Mouse (Mus musculus) testis, adult 2 months (tissue): Measurements from ENCODE around the gene Ust. TPM values are rescaled to one million over a fixed set of nuclear protein-coding genes. Genes with fewer than 3 reads are reported as not detected.

Experiments
- H3K27ac ChIP-seq: fragments of 200-500 bp; 2 replicates; pipeline ENCODE4 v1.5.1; 2012; ENCODE audit warnings: low read depth, low read length; ENCODE audit not compliant: control insufficient read depth, insufficient read depth
- H3K27me3 ChIP-seq: fragments of 200-500 bp; 2 replicates; pipeline ENCODE4 v1.6.1; 2012; ENCODE audit warnings: mild to moderate bottlenecking, low read length, moderate library complexity; ENCODE audit not compliant: control insufficient read depth, insufficient read depth
- H3K36me3 ChIP-seq: fragments of 200-500 bp; 2 replicates; pipeline ENCODE4 v1.6.1; 2012; ENCODE audit warnings: mild to moderate bottlenecking, low read length; ENCODE audit not compliant: control insufficient read depth, insufficient read depth
- H3K4me1 ChIP-seq: fragments of 200-500 bp; 2 replicates; pipeline ENCODE4 v1.6.1; 2012; ENCODE audit warnings: low read length; ENCODE audit not compliant: control insufficient read depth, insufficient read depth
- H3K4me3 ChIP-seq: fragments of 200-500 bp; 2 replicates; pipeline ENCODE4 v1.5.1; 2012; ENCODE audit warnings: low read depth, mild to moderate bottlenecking, low read length, moderate library complexity, mixed read lengths; ENCODE audit not compliant: control insufficient read depth
- CTCF ChIP-seq: fragments of 200-500 bp; IDR thresholded peaks from 2 replicates; pipeline ENCODE4 v1.5.1; 2012; ENCODE audit warnings: low read depth, mild to moderate bottlenecking, inconsistent platforms, low read length, moderate library complexity; ENCODE audit not compliant: control insufficient read depth, insufficient read depth, insufficient replicate concordance
- POLR2A ChIP-seq: fragments of 200-500 bp; IDR thresholded peaks from 2 replicates; pipeline ENCODE4 v1.6.1; 2012; ENCODE audit warnings: low read depth, mild to moderate bottlenecking, inconsistent platforms, low read length, moderate library complexity; ENCODE audit not compliant: control insufficient read depth
- polyA plus RNA-seq: library from polyadenylated mRNA; depleted of rRNA; stranded (reverse); fragments of >200 nt; gene quantifications from 2 replicates; pipeline ENCODE4 v1.2.3, GENCODE M21; 2012

The Ust gene
- polyA plus RNA-seq, 1 experiment, result 1.1 TPM

DNA sequence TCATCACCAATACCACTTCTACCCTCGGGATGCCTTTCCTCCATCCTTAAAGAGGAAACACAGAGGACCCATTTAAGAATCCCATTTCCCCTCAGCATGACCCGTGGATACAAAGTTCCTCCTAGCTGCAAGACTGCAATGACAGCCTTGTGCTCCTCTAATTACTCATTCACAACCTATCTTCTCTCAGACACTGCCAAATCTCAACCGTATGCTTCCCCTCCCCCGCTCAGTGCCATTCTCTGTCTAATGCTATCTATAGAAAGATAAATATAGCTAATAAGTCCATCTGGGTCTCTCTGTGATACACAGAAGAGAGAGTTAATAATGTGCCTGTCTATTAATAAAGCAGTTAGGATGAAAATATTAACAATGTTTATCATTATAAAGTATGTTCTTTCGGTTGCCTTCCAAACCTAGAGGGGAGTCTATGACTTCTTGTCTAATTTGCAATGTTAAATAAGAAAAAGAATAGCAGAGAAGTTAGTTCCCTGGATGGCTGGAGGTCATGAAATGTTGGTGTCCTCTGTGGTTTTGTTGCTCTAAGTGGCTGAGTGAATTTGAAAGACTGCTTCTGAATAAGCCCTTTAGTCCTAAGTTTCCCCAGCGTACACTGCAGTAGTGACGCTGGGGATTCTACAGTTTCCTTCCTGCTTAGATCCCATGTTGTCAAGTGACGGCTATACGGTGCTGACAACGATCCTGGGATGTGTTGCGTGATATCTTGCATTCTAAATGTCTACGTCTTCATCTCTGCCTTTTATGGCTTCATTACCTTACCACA, 178.8 kb downstream of the Ust start:
- no peak overlapping the region for H3K4me3 ChIP-seq
- H3K4me1 ChIP-seq, result no peaks in the 10 kb centered on the region
- no peaks in the 10 kb centered on the region for H3K36me3 ChIP-seq
- TF ChIP-seq POLR2A, result no peak
- no peak for TF ChIP-seq CTCF
- H3K27me3 ChIP-seq, result no peaks in the 10 kb centered on the region
- no peak overlapping the region for H3K27ac ChIP-seq

DNA sequence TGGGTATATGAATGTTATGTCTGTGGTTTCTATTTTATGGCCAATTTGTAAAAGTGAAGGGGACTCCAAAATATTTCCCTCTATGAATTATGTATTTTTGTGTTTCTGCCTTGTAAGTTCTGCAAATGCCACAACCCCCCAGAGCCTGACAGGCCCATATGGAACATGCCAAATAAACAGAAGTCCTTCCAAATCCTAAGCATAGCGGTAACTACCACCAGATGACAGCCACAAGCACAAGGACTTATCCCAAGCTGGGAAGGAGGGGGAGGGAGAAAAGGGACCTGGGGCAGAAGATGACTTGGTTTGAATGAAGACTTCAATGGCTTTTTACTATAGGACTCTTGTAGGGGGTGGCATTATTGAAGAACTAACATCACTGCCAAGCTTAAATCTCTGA, 182.0 kb downstream of the Ust start:
- TF ChIP-seq CTCF (no peak), POLR2A (no peak)
- H3K4me3 ChIP-seq, result no peak overlapping the region
- no peaks in the 10 kb centered on the region for H3K27me3 ChIP-seq
- no peak overlapping the region for H3K27ac ChIP-seq
- H3K4me1 ChIP-seq, result no peaks in the 10 kb centered on the region
- no peaks in the 10 kb centered on the region for H3K36me3 ChIP-seq

DNA sequence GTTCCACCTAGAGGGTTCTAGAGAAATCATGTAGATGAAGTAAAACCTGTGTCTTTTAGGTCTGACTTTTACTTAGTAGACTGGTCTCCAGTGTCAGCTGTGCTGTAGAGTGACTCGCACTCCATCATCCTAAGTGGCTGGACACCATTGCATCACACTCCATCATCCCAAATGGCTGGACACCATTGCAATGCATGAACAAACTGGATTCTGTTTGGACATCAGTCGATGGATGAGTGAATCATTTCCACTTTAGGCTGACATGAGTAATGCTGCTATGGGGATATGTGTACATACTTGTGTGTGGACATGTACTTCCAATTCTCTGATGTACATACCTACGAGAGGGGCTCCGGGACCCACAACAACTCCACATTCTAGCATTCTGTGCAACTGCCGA, 187.7 kb downstream of the Ust start:
- H3K27ac ChIP-seq, result no peak overlapping the region
- H3K4me3 ChIP-seq, result no peak overlapping the region
- no peaks in the 10 kb centered on the region for H3K36me3 ChIP-seq
- H3K27me3 ChIP-seq, result no peaks in the 10 kb centered on the region
- H3K4me1 ChIP-seq, result no peaks in the 10 kb centered on the region
- TF ChIP-seq POLR2A, result no peak
- no peak for TF ChIP-seq CTCF

- H3K36me3 ChIP-seq, result no peaks in the 10 kb centered on the region
- TF ChIP-seq CTCF (no peak), POLR2A (no peak)
- H3K27ac ChIP-seq, result no peak overlapping the region
- no peaks in the 10 kb centered on the region for H3K27me3 ChIP-seq
- H3K4me1 ChIP-seq, result no peaks in the 10 kb centered on the region
- H3K4me3 ChIP-seq, result no peak overlapping the region
These were observed 188.6 kb downstream of the Ust start for GRCm38 (mm10) chr10:8330006-8330405.

GRCm38 (mm10) chr10:8323304-8323765, 195.3 kb downstream of the Ust start:
- Histone ChIP-seq H3K36me3 (no peaks in the 10 kb centered on the region), H3K27me3 (no peaks in the 10 kb centered on the region), H3K4me3 (no peak overlapping the region), H3K4me1 (no peaks in the 10 kb centered on the region), H3K27ac (no peak overlapping the region)
- no peak for TF ChIP-seq POLR2A
- TF ChIP-seq CTCF, result peak; percentile 68

GRCm38 (mm10) chr10:8320771-8321170, 197.9 kb downstream of the Ust start:
- Histone ChIP-seq H3K4me1 (no peaks in the 10 kb centered on the region), H3K4me3 (no peak overlapping the region), H3K27me3 (no peaks in the 10 kb centered on the region), H3K36me3 (no peaks in the 10 kb centered on the region), H3K27ac (no peak overlapping the region)
- TF ChIP-seq CTCF (no peak), POLR2A (no peak)

DNA sequence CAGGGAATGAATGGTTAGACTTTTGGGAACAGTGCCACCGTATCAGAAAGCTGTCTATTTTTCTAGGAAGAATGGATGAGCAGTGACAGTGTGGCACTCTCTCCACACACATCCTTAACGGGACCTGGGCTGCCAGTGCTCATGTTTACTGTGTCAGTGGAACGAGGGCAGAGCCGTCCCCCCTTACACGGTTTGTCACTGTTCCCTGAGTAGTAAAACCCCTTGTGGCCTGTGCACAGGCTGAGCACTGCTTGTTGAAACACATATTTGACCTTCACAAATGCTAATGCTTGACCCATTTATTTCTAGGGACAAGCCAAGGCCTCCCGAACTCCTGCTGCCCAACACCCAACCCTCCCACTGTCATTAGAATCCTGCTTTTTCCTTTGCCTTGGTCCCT, 209.2 kb downstream of the Ust start:
- Histone ChIP-seq H3K4me3 (no peak overlapping the region), H3K27ac (no peak overlapping the region), H3K4me1 (no peaks in the 10 kb centered on the region), H3K36me3 (no peaks in the 10 kb centered on the region), H3K27me3 (no peaks in the 10 kb centered on the region)
- no peak for TF ChIP-seq CTCF
- no peak for TF ChIP-seq POLR2A
